Mouse (Mus musculus): ENCODE results near the gene Gm6793. TPM values are rescaled to one million over a fixed set of nuclear protein-coding genes. Genes with fewer than 3 reads are reported as not detected.

The Gm6793 gene
- polyA plus RNA-seq, 1 experiment from 2014 or later, result 0.28 TPM

GRCm38 (mm10) chr8:112045182-112045581, 30.3 kb upstream of the Gm6793 start:
- Histone ChIP-seq H3K9ac (replicated peaks) (no peak overlapping the region), H3K4me2 (ENCODE audit: low read depth, low read length) (no peak overlapping the region), H3K27me3 (ENCODE audit: insufficient read depth, low read length) (no peaks in the 10 kb centered on the region), H3K4me1 (ENCODE audit: insufficient read depth) (no peaks in the 10 kb centered on the region), H3K36me3 (replicated peaks; ENCODE audit: insufficient read depth, low read length) (no peaks in the 10 kb centered on the region), H3K4me3 (ENCODE audit: low read depth, low read length) (no peak overlapping the region), H3K27ac (ENCODE audit: low read depth) (no peak overlapping the region), H3K9me3 (ENCODE audit: low read length) (no peaks in the 10 kb centered on the region)
- ATAC-seq (no peak), DNase-seq (peak; percentile 22)
- TF ChIP-seq EP300 (IDR thresholded peaks at IDR 0.05; ENCODE audit: low read depth) (no peak), CTCF (IDR thresholded peaks at IDR 0.05; ENCODE audit: low read depth) (peak; percentile 44)
- WGBS (ENCODE audit: insufficient replicate concordance), result 68% methylated on average over 5 of the region's 5 CpGs

GRCm38 (mm10) chr8:112037521-112037920, 22.7 kb upstream of the Gm6793 start:
- Histone ChIP-seq H3K36me3 (replicated peaks; ENCODE audit: insufficient read depth, low read length) (no peaks in the 10 kb centered on the region), H3K4me2 (ENCODE audit: low read depth, low read length) (no peak overlapping the region), H3K4me1 (ENCODE audit: insufficient read depth) (no peaks in the 10 kb centered on the region), H3K9me3 (ENCODE audit: low read length) (no peaks in the 10 kb centered on the region), H3K27me3 (ENCODE audit: insufficient read depth, low read length) (no peaks in the 10 kb centered on the region), H3K27ac (ENCODE audit: low read depth) (no peak overlapping the region), H3K9ac (replicated peaks) (no peak overlapping the region), H3K4me3 (ENCODE audit: low read depth, low read length) (no peak overlapping the region)
- DNase-seq (no peak), ATAC-seq (no peak)
- 74% methylated on average over 18 of the region's 18 CpGs for WGBS (ENCODE audit: insufficient replicate concordance)
- TF ChIP-seq EP300 (IDR thresholded peaks at IDR 0.05; ENCODE audit: low read depth) (no peak), CTCF (IDR thresholded peaks at IDR 0.05; ENCODE audit: low read depth) (no peak)

- ATAC-seq, result peak; percentile 56; the same call in 1 of the 2 replicates
- Histone ChIP-seq H3K36me3 (replicated peaks; ENCODE audit: insufficient read depth, low read length) (no peaks in the 10 kb centered on the region), H3K4me1 (ENCODE audit: insufficient read depth) (no peaks in the 10 kb centered on the region), H3K9me3 (ENCODE audit: low read length) (no peaks in the 10 kb centered on the region), H3K9ac (replicated peaks) (no peak overlapping the region), H3K27ac (ENCODE audit: low read depth) (no peak overlapping the region), H3K27me3 (ENCODE audit: insufficient read depth, low read length) (no peaks in the 10 kb centered on the region), H3K4me2 (ENCODE audit: low read depth, low read length) (no peak overlapping the region), H3K4me3 (ENCODE audit: low read depth, low read length) (no peak overlapping the region)
- 9% methylated on average over 8 of the region's 8 CpGs for WGBS (ENCODE audit: insufficient replicate concordance)
- no peak for TF ChIP-seq EP300 (IDR thresholded peaks at IDR 0.05; ENCODE audit: low read depth)
- peak; percentile 87 for TF ChIP-seq CTCF (IDR thresholded peaks at IDR 0.05; ENCODE audit: low read depth)
- peak; percentile 62 for DNase-seq
Measured at GRCm38 (mm10) chr8:112034603-112035002, 19.8 kb upstream of the Gm6793 start.

- Histone ChIP-seq H3K27me3 (ENCODE audit: insufficient read depth, low read length) (no peaks in the 10 kb centered on the region), H3K4me1 (ENCODE audit: insufficient read depth) (no peaks in the 10 kb centered on the region), H3K4me3 (ENCODE audit: low read depth, low read length) (no peak overlapping the region), H3K4me2 (ENCODE audit: low read depth, low read length) (no peak overlapping the region), H3K27ac (ENCODE audit: low read depth) (no peak overlapping the region), H3K9ac (replicated peaks) (no peak overlapping the region), H3K9me3 (ENCODE audit: low read length) (no peaks in the 10 kb centered on the region), H3K36me3 (replicated peaks; ENCODE audit: insufficient read depth, low read length) (no peaks in the 10 kb centered on the region)
- ATAC-seq (no peak), DNase-seq (no peak)
- 70% methylated on average over 7 of the region's 7 CpGs for WGBS (ENCODE audit: insufficient replicate concordance)
- no peak for TF ChIP-seq EP300 (IDR thresholded peaks at IDR 0.05; ENCODE audit: low read depth)
- no peak for TF ChIP-seq CTCF (IDR thresholded peaks at IDR 0.05; ENCODE audit: low read depth)
Measured at GRCm38 (mm10) chr8:112033071-112033470, 18.2 kb upstream of the Gm6793 start.

- TF ChIP-seq EP300 (IDR thresholded peaks at IDR 0.05; ENCODE audit: low read depth), result no peak
- TF ChIP-seq CTCF (IDR thresholded peaks at IDR 0.05; ENCODE audit: low read depth), result no peak
- Histone ChIP-seq H3K27ac (ENCODE audit: low read depth) (no peak overlapping the region), H3K9me3 (ENCODE audit: low read length) (no peaks in the 10 kb centered on the region), H3K4me3 (ENCODE audit: low read depth, low read length) (no peak overlapping the region), H3K9ac (replicated peaks) (no peak overlapping the region), H3K4me1 (ENCODE audit: insufficient read depth) (no peaks in the 10 kb centered on the region), H3K27me3 (ENCODE audit: insufficient read depth, low read length) (no peaks in the 10 kb centered on the region), H3K4me2 (ENCODE audit: low read depth, low read length) (no peak overlapping the region), H3K36me3 (replicated peaks; ENCODE audit: insufficient read depth, low read length) (no peaks in the 10 kb centered on the region)
- DNase-seq (no peak), ATAC-seq (no peak)
- 64% methylated on average over 6 of the region's 6 CpGs for WGBS (ENCODE audit: insufficient replicate concordance)
Measured at GRCm38 (mm10) chr8:112030663-112031062, 15.8 kb upstream of the Gm6793 start.

GRCm38 (mm10) chr8:112029455-112029854, 14.6 kb upstream of the Gm6793 start:
- TF ChIP-seq CTCF (IDR thresholded peaks at IDR 0.05; ENCODE audit: low read depth) (no peak), EP300 (IDR thresholded peaks at IDR 0.05; ENCODE audit: low read depth) (no peak)
- ATAC-seq, result no peak
- Histone ChIP-seq H3K36me3 (replicated peaks; ENCODE audit: insufficient read depth, low read length) (no peaks in the 10 kb centered on the region), H3K9me3 (ENCODE audit: low read length) (no peaks in the 10 kb centered on the region), H3K4me2 (ENCODE audit: low read depth, low read length) (no peak overlapping the region), H3K27me3 (ENCODE audit: insufficient read depth, low read length) (no peaks in the 10 kb centered on the region), H3K4me3 (ENCODE audit: low read depth, low read length) (no peak overlapping the region), H3K9ac (replicated peaks) (no peak overlapping the region), H3K4me1 (ENCODE audit: insufficient read depth) (no peaks in the 10 kb centered on the region), H3K27ac (ENCODE audit: low read depth) (no peak overlapping the region)
- no peak for DNase-seq
- 72% methylated on average over 7 of the region's 7 CpGs for WGBS (ENCODE audit: insufficient replicate concordance)

GRCm38 (mm10) chr8:112011816-112012242, 3.0 kb downstream of the Gm6793 start:
- Histone ChIP-seq H3K36me3 (replicated peaks; ENCODE audit: insufficient read depth, low read length) (peaks cover 6% of the 10 kb centered on the region), H3K27ac (ENCODE audit: low read depth) (peak overlapping the region; percentile 85), H3K4me2 (ENCODE audit: low read depth, low read length) (peak overlapping the region; percentile 98), H3K9me3 (ENCODE audit: low read length) (no peaks in the 10 kb centered on the region), H3K4me3 (ENCODE audit: low read depth, low read length) (peak overlapping the region; percentile 96), H3K9ac (replicated peaks) (peak overlapping the region; percentile 91), H3K27me3 (ENCODE audit: insufficient read depth, low read length) (no peaks in the 10 kb centered on the region), H3K4me1 (ENCODE audit: insufficient read depth) (peaks cover 15% of the 10 kb centered on the region)
- ATAC-seq (peak; percentile 26), DNase-seq (peak; percentile 68)
- under 1% methylated on average over 39 of the region's 40 CpGs for WGBS (ENCODE audit: insufficient replicate concordance)
- TF ChIP-seq EP300 (IDR thresholded peaks at IDR 0.05; ENCODE audit: low read depth), result no peak
- no peak for TF ChIP-seq CTCF (IDR thresholded peaks at IDR 0.05; ENCODE audit: low read depth)
